Mouse (Mus musculus) ES-E14 (cell line): Measurements from ENCODE around the gene Scfd2.

Experiments
- CHD2 ChIP-seq: IDR thresholded peaks from 2 replicates; pipeline ENCODE4 v1.6.1; 2014; ENCODE audit warnings: mild to moderate bottlenecking, low read depth, low read length, inconsistent platforms
- HCFC1 ChIP-seq: IDR thresholded peaks from 2 replicates; pipeline ENCODE4 v1.6.1; 2012; ENCODE audit warnings: low read length, inconsistent platforms, borderline replicate concordance; ENCODE audit not compliant: insufficient read depth
- MAFK ChIP-seq: IDR thresholded peaks from 2 replicates; pipeline ENCODE4 v1.6.1; 2014; ENCODE audit warnings: mild to moderate bottlenecking, low read depth, low read length, inconsistent platforms; ENCODE audit not compliant: insufficient read depth
- ZC3H11A ChIP-seq: IDR thresholded peaks from 2 replicates; pipeline ENCODE4 v1.6.1; 2012; ENCODE audit warnings: low read depth, mild to moderate bottlenecking, inconsistent platforms, low read length, borderline replicate concordance
- ZNF384 ChIP-seq: IDR thresholded peaks from 2 replicates; pipeline ENCODE4 v1.6.1; 2012; ENCODE audit warnings: low read depth, low read length, inconsistent platforms

DNA sequence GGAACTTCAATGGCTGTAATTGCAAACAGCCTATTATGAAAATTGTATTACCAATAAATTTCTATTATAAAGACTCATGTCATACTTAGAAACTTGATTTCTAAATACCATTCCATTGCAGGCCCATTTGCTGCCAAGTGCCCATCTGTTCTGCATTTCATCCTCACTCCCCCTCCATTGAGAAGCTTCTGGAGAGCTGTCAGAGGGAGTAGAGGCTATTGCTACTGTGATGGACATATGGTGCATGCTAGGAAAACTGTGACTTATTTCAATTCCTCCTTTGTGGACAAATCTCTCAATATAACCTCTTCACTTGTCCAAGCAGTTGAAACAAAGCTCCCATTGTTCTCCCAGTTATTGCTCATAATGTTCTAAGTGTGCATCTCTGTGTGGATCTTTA lies 19.9 kb downstream of the Scfd2 start:
- TF ChIP-seq CHD2 (no peak), MAFK (no peak), ZNF384 (no peak), ZC3H11A (no peak), HCFC1 (no peak)
